Mouse (Mus musculus): ENCODE results near the gene Arf4. TPM values are rescaled to one million over a fixed set of nuclear protein-coding genes. Genes with fewer than 3 reads are reported as not detected.
A peak's percentile ranks its signal among the peaks of the same experiment; 100 is the strongest.

The Arf4 gene
- 100 to 1,000 TPM; 116 to 119 TPM for total RNA-seq (2021)
- long read RNA-seq, transcript Arf4-201 (6 exons, 2,165 nt) = major isoform, 107 of 110 reads
- long read RNA-seq, partial matches to known transcripts = 2 of 110 reads
- long read RNA-seq, other reads (novel, unspliced or antisense) = 1 of 110 reads

DNA sequence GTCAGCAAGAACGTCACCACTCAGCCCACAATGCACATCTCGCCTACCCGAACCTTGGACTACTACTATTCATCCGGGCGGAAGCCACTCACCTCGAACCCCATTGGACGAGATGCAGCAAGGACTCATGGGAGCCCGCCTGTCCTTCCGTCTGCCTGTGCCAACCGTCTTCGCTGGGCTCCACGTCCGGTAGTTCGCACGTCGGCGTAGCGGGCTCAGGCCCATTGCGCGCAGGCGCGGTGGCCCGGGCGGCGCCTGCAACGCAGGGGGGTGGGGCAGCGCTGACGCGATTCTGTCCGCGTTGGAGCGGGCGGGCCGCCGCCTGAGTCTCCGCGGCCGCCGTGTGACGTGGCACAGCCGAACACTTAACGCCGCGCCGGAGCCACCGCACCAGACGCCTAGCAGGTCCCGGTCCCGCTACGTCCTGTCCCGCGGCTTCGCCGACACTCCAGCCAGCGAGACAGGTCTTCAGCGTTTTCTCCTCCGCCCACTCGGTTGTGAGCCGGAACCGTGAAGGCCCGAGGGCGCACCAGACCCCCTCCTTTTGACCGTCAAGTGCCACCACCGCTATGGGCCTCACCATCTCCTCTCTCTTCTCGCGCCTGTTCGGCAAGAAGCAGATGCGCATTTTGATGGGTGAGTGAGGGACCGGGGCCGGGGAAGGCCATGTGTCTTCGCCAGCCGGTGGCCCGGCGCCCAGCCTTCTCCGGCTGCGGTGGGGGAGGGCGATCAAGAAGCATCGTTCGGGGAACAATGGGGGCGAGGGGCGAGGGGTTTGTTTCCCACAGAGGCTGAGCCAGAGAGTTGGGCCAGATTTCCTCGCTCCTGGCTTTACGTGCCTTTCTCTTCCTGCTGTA lies at the start of gene Arf4:
TSS of gene Arf4 (plus strand) at position 224 of the 857 bp plus-strand sequence.
- peak; percentile 99 for DNase-seq (ENCODE audit: low spot score in 2 of 2)

DNA sequence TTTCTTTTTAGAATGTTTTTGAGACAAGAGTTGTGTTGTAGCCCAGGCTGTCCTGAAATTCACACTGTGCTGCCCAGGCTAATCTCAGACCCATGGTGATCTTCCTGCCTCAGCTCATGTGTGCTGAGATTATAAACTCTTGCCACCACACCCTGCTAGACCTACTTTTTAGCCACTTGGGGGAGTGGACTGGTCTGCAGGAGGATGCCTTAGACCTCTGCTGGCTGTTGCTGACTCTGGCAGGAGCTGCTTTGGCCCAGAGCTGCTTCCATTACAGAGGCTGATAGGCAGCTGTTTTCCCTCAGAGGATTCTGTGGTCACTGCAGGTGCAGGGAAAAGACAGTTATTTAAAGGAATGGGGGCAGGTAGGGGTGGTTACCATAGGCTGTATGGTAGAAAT lies 46.5 kb upstream of the Arf4 start:
- DNase-seq (ENCODE audit: low spot score in 2 of 2) = no peak

DNA sequence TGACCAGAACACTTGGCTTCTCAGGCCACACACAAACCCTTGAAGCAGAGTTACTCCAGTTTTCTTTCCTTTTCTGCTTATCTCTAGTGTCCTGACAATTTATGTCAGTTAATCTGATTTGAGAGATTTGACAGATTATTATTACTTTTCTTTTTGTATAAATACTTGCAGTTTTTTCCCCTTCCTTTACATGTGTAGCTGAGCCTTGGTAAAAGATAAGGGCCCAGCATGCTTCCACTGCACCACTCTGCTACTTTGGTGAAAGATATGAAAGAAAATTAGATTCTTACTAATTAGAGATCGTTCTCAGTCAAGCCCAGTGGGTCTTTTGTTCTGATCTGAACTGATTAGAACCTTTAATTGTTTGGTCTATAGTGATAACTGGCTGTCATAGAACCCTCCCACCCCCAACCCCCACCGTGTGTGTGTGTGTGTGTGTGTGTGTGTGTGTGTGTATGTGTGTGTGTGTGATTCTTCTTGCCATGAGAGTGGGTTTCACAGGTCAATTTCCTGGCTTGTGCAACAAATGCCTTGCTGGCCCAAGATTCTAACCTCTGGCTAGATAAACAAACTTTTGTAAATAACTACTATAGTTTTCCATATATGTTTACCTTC lies 44.5 kb upstream of the Arf4 start:
- no peak for DNase-seq (ENCODE audit: low spot score in 2 of 2)

DNA sequence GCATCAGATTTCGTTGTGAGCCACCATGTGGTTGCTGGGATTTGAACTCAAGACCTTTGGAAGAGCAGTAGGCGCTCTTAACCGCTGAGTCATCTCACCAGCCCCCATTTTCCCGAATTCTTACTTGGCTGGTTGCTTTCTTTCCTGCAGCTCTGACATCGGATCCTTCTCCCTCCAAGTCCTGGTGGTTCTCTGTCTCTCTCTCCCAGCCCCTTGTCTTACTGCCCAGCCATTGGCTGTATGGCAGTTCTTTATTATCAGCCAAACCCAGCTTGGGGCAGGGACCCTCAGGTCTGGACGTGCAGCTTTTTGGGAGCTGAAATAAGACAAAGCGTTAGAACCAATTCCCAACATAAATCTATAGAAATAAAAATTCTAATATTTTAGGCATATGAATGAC lies 42.7 kb upstream of the Arf4 start:
- DNase-seq (ENCODE audit: low spot score in 2 of 2) = no peak

DNA sequence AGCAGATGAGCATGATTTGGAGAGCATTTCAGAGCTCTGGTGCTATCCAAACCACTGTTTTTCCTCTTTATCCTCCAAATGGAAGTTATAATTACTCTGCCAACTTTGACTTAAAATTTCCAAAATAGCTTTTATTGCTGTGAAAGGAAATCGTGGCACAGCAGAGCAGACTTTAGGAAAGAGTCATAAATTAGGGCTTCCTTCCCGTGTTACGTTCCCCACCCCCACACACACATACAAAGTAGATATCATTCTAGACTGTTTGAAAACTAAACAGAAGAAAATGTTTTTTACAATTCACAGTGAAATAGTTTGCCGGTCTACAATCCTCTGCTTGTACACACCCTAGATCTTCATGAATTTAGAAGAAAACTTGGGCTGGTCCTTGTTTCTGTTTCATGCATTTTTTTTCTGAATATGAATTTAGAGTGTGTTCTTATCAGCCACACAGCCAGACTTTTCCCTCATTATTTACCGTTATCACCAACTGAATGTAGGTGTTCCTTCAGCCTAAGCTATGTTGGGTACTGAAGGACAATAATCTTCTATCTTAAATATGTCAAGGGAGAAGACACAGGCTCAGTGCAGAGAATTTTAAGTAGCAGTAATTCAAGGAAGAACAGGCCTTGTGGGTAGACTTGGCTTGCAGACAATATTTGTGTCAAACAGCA lies 42.0 kb upstream of the Arf4 start:
- no peak for DNase-seq (ENCODE audit: low spot score in 2 of 2)

DNA sequence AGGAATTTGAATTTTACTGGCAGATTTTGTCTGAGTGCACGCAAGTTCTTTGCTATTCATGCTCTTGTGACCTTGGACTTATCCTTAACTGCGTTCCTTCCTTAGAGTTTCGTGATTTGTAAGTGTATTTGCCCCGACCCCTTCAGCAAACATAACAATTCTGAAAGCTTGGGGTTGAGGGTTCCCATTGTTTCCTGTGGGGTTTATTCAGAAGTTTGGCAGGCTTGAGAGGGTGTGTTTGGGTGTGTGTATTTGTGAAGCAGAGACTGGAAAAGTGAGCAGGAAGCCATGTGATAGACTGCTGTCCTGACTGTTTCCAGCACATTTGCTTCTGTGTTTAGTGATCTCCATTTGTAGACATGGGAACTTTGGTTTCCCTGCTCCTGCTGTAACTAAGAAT lies 32.5 kb upstream of the Arf4 start:
- no peak for DNase-seq (ENCODE audit: low spot score in 2 of 2)

DNA sequence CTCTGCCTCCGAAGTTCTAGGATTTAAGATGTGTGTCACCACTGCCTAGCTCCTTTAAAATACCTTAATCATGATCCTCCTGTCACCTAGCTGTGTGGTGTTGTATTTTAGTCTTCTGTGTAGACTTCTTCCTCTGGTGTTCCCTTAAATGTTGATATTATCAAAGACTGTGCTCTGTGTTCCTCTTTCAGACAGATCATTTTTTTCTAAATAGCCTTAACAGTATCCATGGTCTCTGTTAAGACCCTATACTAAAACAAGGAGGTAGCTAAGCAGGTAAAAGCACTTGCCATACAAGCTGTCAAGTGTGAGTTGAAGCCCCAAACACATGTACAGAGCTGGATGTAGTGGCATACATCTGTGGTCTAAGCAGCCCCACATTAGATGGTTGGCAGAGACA lies 28.2 kb upstream of the Arf4 start:
- no peak for DNase-seq (ENCODE audit: low spot score in 2 of 2)

DNA sequence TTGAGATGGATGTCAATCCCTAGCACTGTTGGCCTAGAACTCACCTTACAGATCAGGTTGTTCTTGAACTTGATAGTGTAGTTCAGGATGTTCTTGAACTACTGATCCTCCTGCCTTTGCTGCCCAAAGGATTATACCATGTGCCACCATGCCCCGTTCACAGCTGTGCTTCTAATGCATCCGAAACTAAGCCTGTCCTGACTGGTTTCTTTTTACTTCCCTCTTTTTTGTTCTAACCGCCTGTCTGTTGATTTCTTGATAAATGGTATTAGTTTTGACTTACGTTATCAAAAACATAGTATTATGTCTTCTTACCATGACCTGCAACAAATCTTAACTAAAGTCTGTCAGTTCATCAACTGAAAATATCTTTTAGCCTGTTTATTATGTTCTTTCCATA lies 27.2 kb upstream of the Arf4 start:
- DNase-seq (ENCODE audit: low spot score in 2 of 2) = no peak

DNA sequence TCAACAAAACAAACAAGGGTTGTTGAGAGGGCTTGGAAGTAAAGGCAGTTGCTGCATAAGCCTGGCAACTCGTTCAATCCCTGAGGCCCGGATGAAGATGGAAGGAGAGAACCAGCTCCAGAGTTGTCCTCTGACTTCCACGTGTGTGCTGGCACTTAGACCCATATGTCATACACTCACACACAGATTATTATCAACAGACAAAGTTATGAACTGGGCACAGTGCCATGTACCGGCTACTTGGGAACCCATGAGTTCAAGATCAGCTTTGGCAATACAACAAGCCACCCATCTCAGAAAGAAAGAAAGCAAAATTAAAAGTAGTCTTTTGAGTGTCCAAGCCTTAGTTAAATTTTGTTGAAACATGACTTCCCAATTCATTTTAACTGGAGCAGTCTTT lies 12.6 kb upstream of the Arf4 start:
- no peak for DNase-seq (ENCODE audit: low spot score in 2 of 2)

DNA sequence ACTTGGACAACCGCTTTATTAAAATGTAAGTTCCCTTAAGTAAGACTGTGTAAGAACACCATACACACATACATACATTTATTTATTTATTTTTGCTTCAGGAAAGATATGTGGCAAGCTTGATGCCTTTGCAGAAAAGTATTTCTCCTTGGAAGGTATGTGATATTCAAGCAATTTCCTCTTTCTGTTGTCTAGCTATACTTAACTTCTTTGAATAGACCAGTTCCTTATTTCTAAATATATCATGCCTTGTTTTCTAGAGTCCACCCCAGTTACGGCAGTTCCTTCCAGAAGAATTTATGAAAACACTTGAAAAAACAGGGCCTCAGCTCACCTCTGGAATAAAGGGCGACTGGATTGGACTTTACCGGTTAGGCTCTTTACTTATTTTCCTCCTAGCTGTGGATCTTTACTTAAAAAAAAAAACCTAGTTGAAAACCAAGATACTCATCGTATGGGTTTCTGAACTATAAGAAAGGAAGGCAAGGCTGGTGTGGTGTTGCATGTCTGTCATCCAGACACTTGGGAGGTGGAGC lies 11.2 kb upstream of the Arf4 start:
- DNase-seq (ENCODE audit: low spot score in 2 of 2) = no peak

DNA sequence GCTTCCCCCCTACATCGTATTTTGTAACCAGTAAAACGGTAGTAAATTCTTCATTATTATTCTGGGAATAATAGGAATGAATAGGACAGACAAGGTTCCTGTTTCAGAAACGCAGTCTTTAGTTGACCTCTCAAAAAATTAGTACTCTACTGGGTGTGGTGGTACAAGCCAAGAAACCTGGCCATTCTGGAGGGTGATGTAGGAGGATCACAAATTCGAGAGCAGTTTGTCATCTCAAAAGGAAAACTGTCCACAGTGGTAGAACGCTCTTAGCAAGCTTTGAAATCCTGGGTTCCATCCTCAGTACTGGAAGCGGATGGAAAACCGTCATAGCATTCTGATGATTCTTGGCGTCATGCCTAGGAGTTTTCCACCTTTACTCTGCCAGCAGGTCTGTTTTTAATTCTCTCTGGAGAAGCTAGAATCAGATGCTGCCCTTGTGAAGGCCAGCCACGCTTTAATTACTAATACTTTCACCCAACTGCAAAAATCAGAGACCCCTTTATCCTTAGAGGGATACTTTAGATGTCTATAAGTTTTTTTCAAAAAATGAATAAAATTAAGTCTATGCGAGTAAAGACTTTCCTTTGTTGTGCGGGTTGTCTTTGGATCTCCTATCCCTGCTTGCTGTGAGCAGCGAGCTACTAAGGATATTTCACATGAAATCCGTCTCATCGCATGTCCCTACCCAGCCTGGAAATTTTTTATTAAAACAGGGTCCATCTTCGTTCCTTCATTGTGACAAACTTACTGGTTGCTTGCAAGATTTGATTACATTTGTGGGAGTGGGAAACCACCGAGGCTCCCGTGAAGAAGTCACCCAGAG lies 636 bp upstream of the Arf4 start:
- peak in 1 of 2 experiments; percentile 43 for DNase-seq (ENCODE audit: low spot score in 2 of 2)

DNA sequence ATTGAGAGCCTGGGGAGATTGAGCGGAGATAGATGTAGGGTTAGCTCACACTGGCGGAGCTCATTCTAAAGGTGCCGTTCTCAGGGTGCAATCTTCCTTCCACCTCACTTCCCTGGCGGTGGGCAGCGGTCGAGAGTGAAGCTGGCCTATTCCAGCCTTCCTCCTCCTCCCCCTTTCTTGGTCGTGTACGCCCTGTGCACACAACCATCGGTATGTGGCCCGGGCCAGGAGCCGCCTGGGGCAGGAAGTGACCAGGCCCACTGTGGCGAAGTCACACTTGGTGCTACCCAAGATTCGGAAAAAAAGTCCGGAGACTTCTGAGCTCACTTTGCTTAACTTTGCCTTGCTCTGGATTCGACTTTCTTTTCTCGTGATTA lies 822 bp downstream of the Arf4 start:
- peak in 1 of 2 experiments; percentile 8 for DNase-seq (ENCODE audit: low spot score in 2 of 2)

DNA sequence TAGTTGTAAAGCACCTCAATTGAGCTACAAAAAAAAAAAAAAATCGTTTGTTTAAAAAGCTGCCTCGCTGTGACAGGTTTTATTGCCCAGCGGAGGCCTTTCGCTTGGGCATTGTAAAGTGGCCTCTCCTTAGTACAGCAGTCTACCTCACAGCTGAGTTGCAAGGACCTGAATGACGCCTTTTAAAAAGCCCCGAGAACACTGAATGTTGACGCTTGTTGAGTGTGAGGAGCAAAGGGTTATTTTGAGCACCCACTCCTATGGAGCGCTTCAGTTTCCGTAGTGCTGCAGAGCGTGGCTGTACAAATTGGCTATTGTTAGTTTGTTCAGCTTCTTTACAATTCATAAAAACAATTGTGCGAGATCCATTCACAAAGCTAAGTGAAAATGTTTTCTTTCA lies 1.4 kb downstream of the Arf4 start:
- DNase-seq (ENCODE audit: low spot score in 2 of 2) = no peak

DNA sequence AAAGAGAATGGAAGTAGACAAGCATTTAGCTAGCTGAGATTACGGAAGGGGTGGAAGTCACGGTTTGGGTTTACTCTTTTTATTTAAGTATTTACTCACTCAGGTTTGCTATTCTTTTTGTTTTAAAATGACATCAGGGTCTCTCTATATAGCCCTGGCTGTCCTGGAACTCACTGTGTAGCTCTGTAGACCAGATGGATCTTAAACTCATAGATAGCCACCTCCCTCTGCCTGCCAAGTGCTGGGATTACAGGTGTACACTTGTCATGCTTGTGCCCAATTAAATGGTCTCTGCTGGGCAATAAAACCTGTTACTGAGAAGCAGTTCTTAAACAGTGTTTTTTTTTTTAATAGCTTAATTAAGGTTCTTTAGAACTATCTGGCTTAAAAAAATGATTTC lies 2.1 kb downstream of the Arf4 start:
- no peak for DNase-seq (ENCODE audit: low spot score in 2 of 2)

DNA sequence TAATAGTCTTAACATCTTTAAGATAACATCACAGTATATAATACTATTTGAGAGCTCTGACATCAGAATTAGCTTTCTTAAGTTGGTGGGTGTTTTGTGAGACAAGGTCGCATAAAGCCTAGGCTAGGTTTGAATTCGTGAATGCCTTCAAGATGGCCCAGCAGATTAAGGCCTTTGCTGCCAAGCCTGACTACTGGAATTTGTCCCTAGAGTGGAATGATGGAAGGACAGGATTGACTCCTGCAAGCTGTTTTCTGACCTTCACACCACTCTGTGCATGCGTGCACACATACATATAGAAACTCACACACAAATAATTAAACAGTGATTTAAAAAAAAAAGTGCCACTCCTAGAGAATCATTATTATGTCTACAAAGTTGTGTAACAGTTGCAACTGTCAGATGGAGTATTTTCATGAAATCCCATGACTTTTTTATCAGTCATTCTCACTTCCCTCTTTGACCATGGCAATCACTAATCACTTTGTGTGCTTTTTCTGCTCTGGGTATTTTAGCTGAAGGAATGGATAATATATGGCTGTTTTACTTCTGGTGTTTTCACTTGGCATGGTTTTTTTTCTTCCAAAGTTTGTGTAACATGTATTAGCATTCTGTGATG lies 5.2 kb downstream of the Arf4 start:
- no peak for DNase-seq (ENCODE audit: low spot score in 2 of 2)

DNA sequence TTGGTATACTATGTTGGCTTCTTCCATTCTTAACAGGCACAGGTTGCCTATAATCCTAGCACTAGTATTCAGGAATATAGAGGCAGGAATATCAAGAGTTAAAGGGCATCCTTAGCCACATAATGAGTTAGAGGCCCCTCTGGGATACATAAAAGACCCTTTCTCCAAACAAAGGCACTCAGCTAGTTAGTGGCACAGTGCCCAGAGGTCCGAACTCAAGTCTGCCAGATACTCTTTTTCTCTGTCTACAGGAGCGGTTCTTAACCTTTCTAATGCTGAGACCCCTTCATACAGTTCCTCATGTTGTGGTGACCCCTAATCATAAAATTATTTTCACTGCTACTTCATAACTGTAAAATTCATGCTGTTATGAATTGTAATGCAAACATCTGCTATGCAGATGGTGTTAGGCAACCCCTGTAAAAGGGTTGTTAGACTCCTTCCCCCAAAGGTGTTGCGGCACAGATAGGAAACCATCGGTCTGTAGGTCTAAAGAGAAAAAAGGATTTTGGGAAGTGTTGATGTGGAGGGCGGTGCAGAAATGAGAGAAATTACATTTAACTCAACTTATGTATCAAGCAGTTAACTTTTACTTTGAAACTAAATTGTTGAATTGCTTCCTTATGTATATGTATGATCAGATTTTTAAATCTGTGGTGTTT lies 8.2 kb downstream of the Arf4 start:
- DNase-seq (ENCODE audit: low spot score in 2 of 2) = no peak

DNA sequence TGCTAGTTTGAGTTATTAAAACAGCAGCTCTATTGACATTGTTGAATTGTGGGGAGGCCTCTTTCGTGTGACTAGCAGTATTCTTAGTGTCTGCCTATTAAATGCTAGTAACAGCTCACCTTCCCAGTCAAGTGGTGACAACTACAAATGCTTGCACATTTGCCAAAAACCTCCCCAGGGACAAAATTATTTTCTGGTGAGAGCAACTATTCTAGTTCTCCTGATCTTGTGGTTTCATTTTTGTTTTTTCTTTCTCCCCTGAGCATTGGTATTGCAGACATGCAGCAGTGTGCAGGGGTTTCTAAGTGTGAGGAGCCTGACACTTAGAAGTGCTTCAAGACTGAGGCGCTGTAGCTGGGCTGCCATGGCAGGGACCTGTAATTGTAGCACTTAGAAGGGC lies 9.9 kb downstream of the Arf4 start:
- no peak for DNase-seq (ENCODE audit: low spot score in 2 of 2)

DNA sequence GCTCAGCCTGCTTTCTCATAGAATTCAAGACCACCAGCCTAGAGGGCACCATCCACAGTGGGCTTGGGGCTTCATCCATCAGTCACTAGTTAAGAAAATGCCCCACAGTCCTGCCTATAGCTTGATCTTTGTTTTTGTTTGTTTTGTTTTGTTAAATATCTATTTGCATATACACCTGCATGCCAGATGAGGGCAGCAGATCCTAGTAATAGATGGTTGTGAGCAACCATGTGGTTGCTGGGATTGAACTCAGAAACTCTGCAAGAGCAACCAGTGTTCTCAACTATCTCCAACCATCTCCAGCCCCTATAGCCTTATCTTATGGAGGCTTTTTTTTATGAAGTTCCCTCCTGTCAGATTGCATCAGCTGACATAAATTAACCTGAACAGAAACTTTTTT lies 14.0 kb downstream of the Arf4 start:
- DNase-seq (ENCODE audit: low spot score in 2 of 2) = no peak

DNA sequence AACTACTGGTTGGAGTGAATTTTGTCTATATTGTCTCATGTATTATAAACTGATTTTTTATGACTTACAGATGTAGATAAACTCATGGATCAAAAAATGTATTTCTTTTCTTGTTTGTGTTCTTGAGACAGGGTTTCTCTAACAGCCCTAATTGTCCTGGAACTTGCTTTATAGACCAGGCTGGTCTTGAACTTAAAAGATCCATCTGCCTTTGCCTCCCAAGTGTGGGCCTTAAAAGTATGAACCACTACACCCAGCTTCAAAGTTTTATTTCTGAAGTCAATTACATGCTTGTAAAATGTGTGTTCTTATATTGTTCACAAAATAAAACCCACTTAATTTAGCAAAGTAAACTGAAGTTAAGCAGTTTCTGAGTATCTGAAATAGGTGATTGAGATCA lies 20.3 kb downstream of the Arf4 start:
- no peak for DNase-seq (ENCODE audit: low spot score in 2 of 2)

DNA sequence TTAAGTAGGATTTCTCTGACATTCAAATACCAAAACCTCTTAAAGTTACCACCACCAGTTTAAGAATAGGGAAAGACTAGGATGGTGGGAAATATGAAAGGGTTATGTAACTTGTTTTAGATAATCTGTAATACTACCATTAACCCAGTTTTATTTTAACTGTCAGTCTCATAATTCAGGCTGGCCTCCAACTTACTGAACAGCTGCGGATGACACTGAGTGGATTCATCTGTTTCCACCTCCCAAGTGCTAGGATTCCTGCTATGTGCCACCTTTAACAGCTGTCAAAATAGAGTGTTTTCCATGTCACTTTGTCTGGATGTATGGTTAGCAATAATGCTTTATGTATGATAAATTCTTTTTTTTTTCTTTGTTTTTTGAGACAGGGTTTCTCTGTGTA lies 22.4 kb downstream of the Arf4 start:
- no peak for DNase-seq (ENCODE audit: low spot score in 2 of 2)

Data from layer of hippocampus, adult 18-20 months (tissue).